Mouse (Mus musculus): ENCODE data around the gene Odf3l1. TPM values are rescaled to one million over a fixed set of nuclear protein-coding genes. Genes with fewer than 3 reads are reported as not detected.

Gene Odf3l1
- polyA plus RNA-seq, 1 experiment from 2014 or later = not detected

DNA sequence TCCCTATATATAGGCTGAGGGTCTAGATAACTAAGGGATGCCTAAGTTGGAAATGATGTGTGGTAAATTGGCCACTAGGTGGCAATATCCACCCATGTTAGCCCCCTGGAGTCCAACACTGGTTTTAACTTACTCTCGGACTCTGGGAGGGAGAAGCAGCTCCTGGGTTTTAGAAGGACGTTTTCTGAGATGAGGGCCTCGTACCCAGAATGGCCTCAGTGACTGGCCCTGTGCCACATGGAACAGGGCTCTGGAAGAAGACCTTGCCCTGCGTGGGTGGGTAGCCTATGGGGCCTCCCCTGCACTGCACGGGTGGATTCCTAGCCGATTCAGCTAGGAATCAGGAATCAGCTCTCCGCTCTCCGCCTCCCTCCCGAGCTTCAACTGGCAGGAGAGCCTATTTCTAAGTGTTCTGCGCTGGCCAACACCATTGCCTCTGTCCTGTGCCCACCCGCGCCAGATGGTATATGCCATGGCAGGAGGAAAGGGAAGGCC lies 27.1 kb upstream of the Odf3l1 start:
- H3K4me3 ChIP-seq = peak overlapping the region; percentile 28

DNA sequence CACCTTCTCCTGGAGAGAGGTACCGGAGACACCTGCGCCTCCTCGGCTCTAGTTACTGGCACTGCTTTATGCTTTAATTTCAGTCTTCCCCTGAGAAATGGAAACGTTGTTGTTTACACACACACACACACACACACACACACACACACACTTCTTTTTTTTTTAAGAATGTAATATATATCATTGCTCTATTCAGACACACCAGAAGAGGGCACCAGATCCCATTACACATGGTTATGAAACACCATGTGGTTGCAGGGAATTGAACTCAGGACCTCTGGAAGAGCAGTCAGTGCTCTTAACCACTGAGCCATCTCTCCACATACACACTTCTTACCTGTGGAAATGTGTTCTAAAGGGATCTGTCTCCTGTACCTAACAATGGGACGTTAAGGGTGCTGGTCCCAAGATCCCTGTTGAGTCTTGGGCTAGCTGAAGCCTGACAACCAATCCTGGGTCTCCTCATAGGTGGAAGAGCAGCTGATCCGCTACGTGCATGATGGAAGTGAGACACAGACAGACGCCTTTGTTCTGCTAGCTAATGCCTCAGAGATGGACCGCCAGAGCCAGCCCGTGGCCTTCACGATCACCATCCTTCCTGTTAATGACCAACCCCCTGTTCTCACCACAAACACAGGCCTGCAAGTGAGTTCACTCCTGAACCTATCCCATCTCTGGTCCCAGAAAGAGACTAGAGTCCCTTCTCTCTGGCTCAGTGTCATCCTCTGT lies 26.2 kb upstream of the Odf3l1 start:
- no peak for DNase-seq (ENCODE audit: extremely low spot score, low spot score)
- peak overlapping the region; percentile 48 for H3K4me3 ChIP-seq
- WGBS = 78% methylated on average over 11 of the region's 11 CpGs
- H3K27ac ChIP-seq = no peak overlapping the region
- no peaks in the 10 kb centered on the region for H3K9me3 ChIP-seq
- H3K4me1 ChIP-seq = peaks cover 24% of the 10 kb centered on the region
- no peaks in the 10 kb centered on the region for H3K36me3 ChIP-seq (replicated peaks)
- H3K27me3 ChIP-seq (ENCODE audit: poor library complexity, severe bottlenecking) = peaks cover 30% of the 10 kb centered on the region

More for the DNA sequence above, 27.1 kb upstream of the Odf3l1 start:
- 35% methylated on average over 12 of the region's 12 CpGs for WGBS
- H3K4me1 ChIP-seq = peaks cover 24% of the 10 kb centered on the region
- H3K27ac ChIP-seq = peak overlapping the region; percentile 42
- H3K9me3 ChIP-seq = no peaks in the 10 kb centered on the region
- H3K27me3 ChIP-seq (ENCODE audit: poor library complexity, severe bottlenecking) = peaks cover 30% of the 10 kb centered on the region
- peak; percentile 71 for DNase-seq (ENCODE audit: extremely low spot score, low spot score)
- no peaks in the 10 kb centered on the region for H3K36me3 ChIP-seq (replicated peaks)

DNA sequence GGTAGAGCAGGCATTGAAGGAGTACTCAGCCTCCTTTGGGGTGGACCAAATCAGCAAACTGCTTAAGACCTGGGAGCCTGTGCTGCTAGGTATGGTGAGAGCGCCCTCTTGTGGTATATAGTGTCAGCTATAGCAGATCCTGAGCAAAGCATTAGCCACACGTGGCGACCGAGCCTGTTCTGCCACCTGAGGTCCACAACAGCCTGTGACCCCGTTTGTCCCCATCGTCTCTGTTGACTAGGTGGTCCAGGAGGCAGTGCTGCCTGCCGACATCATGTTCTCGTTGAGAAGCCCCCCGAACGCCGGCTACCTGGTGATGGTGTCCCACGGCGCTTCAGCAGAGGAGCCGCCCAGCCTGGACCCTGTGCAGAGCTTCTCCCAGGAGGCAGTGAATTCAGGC lies 25.3 kb upstream of the Odf3l1 start:
- Histone ChIP-seq H3K27ac (0 out of 2 replicates have a peak overlapping the region, but pooled peaks have one; percentile 44), H3K9me3 (no peaks in the 10 kb centered on the region), H3K4me3 (peak overlapping the region; percentile 48), H3K27me3 (ENCODE audit: poor library complexity, severe bottlenecking) (peaks cover 30% of the 10 kb centered on the region), H3K4me1 (peaks cover 24% of the 10 kb centered on the region), H3K36me3 (replicated peaks) (no peaks in the 10 kb centered on the region)
- DNase-seq (ENCODE audit: extremely low spot score, low spot score) = peak; percentile 76
- 6% methylated on average over 14 of the region's 14 CpGs for WGBS

DNA sequence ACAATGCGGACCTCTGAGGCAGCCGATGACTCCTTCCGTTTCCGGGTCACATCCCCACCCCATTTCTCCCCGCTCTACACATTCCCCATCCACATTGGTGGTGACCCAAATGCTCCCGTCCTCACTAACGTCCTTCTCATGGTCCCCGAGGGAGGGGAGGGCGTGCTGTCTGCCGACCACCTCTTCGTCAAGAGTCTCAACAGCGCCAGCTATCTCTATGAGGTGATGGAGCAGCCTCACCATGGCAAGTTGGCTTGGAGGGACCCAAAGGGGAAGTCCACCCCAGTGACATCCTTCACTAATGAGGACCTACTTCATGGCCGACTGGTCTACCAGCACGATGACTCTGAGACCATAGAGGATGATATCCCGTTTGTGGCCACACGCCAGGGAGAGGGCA lies 23.1 kb upstream of the Odf3l1 start:
- H3K27me3 ChIP-seq (ENCODE audit: poor library complexity, severe bottlenecking) = peaks cover 22% of the 10 kb centered on the region
- no peak overlapping the region for H3K4me3 ChIP-seq
- H3K4me1 ChIP-seq = peaks cover 12% of the 10 kb centered on the region
- WGBS = 95% methylated on average over 16 of the region's 16 CpGs
- no peaks in the 10 kb centered on the region for H3K36me3 ChIP-seq (replicated peaks)
- H3K9me3 ChIP-seq = no peaks in the 10 kb centered on the region
- no peak overlapping the region for H3K27ac ChIP-seq
- DNase-seq (ENCODE audit: extremely low spot score, low spot score) = no peak

DNA sequence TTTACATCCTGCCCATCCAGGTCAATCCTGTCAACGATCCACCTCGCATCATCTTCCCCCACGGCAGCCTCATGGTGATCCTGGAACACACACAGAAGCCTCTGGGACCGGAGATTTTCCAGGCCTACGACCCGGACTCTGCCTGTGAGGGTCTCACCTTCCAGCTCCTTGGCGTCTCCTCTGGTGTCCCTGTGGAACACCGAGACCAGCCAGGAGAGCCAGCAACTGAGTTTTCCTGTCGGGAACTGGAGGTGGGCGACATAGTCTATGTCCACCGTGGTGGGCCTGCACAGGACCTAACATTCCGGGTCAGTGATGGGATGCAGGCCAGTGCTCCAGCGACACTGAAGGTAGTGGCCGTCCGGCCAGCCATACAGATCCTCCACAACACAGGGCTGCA lies 22.1 kb upstream of the Odf3l1 start:
- Histone ChIP-seq H3K27me3 (ENCODE audit: poor library complexity, severe bottlenecking) (peaks cover 13% of the 10 kb centered on the region), H3K4me3 (no peak overlapping the region), H3K36me3 (replicated peaks) (no peaks in the 10 kb centered on the region), H3K27ac (no peak overlapping the region), H3K9me3 (no peaks in the 10 kb centered on the region), H3K4me1 (peaks cover 12% of the 10 kb centered on the region)
- DNase-seq (ENCODE audit: extremely low spot score, low spot score) = no peak
- 92% methylated on average over 15 of the region's 15 CpGs for WGBS

DNA sequence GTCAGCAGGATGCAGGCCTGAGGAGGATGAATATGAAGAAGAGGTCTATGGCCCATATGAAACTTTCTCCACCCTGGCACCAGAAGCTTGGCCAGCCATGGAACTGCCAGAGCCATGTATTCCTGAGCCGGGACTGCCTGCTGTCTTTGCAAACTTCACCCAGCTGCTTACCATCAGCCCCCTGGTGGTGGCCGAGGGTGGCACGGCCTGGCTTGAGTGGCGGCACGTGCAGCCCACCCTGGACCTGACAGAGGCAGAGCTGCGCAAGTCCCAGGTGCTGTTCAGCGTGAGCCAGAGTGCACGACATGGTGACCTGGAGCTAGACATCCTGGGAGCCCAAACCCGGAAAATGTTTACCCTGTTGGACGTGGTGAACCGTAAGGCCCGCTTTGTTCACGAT lies 21.6 kb upstream of the Odf3l1 start:
- DNase-seq (ENCODE audit: extremely low spot score, low spot score) = no peak
- peaks cover 13% of the 10 kb centered on the region for H3K4me1 ChIP-seq
- H3K36me3 ChIP-seq (replicated peaks) = no peaks in the 10 kb centered on the region
- WGBS = 66% methylated on average over 13 of the region's 13 CpGs
- peaks cover 13% of the 10 kb centered on the region for H3K27me3 ChIP-seq (ENCODE audit: poor library complexity, severe bottlenecking)
- H3K27ac ChIP-seq = no peak overlapping the region
- no peaks in the 10 kb centered on the region for H3K9me3 ChIP-seq
- no peak overlapping the region for H3K4me3 ChIP-seq

DNA sequence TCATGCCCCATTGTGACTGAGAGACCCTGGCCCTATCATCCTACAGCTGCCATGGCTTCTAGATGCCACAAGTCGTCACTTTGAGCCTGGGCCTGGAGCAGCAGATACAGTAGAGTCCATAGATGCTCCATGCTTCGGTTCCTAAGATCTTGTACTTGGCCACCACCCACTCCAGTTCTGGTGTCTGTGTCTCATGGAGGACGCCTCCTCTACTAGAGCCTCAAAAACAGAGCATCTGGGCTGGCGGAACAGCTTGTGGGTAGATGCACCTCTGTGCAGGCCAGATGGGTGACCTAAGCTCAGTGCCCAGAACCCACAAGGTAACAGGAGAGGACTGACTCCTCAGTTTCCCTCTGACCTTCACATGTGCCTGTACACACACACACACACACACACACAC lies 19.8 kb upstream of the Odf3l1 start:
- Histone ChIP-seq H3K27me3 (ENCODE audit: poor library complexity, severe bottlenecking) (no peaks in the 10 kb centered on the region), H3K4me3 (no peak overlapping the region), H3K4me1 (peaks cover 8% of the 10 kb centered on the region), H3K9me3 (no peaks in the 10 kb centered on the region), H3K27ac (no peak overlapping the region), H3K36me3 (replicated peaks) (no peaks in the 10 kb centered on the region)
- no peak for DNase-seq (ENCODE audit: extremely low spot score, low spot score)
- 76% methylated on average over 4 of the region's 4 CpGs for WGBS

DNA sequence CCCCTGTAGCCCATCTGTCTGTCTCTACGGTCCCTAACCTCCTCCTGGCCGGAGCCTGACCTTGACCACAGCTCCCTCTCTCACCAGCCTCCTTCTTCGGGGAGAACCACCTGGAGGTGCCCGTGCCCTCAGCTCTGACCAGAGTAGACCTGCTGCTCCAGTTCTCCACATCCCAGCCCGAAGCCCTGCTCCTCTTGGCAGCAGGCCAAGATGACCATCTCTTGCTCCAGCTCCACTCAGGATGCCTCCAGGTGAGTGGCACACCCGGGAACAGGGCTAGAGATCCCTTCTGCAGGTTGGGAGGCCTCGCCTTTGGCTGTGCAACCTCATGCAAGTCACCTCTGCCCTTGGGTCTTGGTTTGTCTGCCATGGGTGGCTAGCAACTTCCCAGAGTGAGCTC lies 19.0 kb upstream of the Odf3l1 start:
- Histone ChIP-seq H3K36me3 (replicated peaks) (no peaks in the 10 kb centered on the region), H3K4me1 (peaks cover 8% of the 10 kb centered on the region), H3K4me3 (no peak overlapping the region), H3K9me3 (no peaks in the 10 kb centered on the region), H3K27me3 (ENCODE audit: poor library complexity, severe bottlenecking) (no peaks in the 10 kb centered on the region), H3K27ac (no peak overlapping the region)
- 88% methylated on average over 7 of the region's 7 CpGs for WGBS
- DNase-seq (ENCODE audit: extremely low spot score, low spot score) = no peak

DNA sequence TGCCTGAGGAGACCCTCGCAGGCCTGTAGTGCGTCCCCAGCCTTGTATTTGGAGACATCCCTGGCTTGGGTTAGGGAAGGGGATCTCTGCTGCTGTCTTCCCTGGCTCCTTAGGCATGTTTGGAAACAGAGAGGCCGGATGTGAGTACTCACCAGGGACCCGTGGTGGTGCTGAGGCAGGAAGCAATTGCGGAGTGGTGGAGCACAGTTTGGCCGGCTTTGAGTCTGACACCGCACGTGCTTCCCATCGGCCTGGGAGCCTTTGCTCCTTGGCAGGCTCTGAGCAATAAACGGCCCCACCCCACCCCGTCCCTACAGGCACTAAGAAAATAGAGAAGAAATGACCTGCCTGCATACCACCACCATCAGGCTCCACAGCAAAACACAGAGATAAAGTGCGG lies 18.3 kb upstream of the Odf3l1 start:
- Histone ChIP-seq H3K36me3 (replicated peaks) (no peaks in the 10 kb centered on the region), H3K27ac (no peak overlapping the region), H3K4me3 (no peak overlapping the region), H3K9me3 (no peaks in the 10 kb centered on the region), H3K27me3 (ENCODE audit: poor library complexity, severe bottlenecking) (no peaks in the 10 kb centered on the region), H3K4me1 (peaks cover 8% of the 10 kb centered on the region)
- 86% methylated on average over 12 of the region's 12 CpGs for WGBS
- DNase-seq (ENCODE audit: extremely low spot score, low spot score) = no peak

DNA sequence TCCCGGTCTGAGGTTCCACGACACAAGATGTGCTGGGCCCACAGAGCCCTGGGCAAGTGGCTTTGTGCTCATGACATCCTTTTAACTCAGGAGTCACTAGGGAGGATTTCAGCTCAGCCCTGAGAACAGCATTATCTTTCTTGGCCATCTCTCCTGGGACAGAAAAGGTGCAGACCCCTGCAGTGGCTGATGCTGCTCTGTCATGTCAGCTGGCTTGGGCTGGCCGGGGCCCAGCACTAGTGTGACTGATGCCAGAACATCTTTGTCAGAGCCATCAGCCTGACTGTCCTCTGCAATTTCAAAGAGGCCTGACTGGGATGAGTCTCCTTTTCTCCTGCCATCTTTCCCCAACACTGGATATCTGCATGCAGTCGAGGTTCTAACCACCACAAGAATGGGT lies 17.8 kb upstream of the Odf3l1 start:
- Histone ChIP-seq H3K27me3 (ENCODE audit: poor library complexity, severe bottlenecking) (no peaks in the 10 kb centered on the region), H3K9me3 (no peaks in the 10 kb centered on the region), H3K36me3 (replicated peaks) (no peaks in the 10 kb centered on the region), H3K4me1 (peaks cover 8% of the 10 kb centered on the region), H3K27ac (no peak overlapping the region), H3K4me3 (no peak overlapping the region)
- 69% methylated on average over 4 of the region's 4 CpGs for WGBS
- DNase-seq (ENCODE audit: extremely low spot score, low spot score) = no peak

DNA sequence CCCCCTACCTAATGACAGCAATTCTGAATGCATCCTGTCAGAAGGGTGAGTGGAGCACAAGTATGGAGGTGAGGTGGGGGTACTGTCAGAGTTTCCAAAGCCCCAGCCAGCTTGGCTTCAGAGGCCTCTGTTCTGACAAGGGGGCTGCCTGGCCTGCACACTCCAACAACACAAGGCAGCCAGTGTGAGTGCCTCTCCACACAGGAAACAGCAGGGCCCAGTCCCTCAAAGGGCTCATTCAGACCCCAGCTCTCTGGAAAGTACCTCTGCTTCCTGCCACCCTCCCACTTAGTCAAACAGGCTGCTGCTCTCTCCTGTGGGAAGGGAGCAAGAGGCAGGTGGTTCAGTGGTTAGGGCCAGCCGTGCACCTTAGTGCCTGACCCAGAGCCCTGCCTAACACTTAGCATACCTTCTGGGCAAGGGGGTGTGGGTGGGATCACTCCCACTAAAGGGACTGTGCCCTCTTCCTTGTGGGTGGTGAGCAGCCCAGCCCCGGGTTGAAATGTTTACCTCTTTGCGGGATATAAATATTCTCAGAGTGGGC lies 17.1 kb upstream of the Odf3l1 start:
- no peaks in the 10 kb centered on the region for H3K9me3 ChIP-seq
- H3K4me3 ChIP-seq = no peak overlapping the region
- H3K27me3 ChIP-seq (ENCODE audit: poor library complexity, severe bottlenecking) = no peaks in the 10 kb centered on the region
- H3K4me1 ChIP-seq = peaks cover 13% of the 10 kb centered on the region
- WGBS = 76% methylated on average over 3 of the region's 3 CpGs
- DNase-seq (ENCODE audit: extremely low spot score, low spot score) = no peak
- H3K27ac ChIP-seq = no peak overlapping the region
- H3K36me3 ChIP-seq (replicated peaks) = no peaks in the 10 kb centered on the region

DNA sequence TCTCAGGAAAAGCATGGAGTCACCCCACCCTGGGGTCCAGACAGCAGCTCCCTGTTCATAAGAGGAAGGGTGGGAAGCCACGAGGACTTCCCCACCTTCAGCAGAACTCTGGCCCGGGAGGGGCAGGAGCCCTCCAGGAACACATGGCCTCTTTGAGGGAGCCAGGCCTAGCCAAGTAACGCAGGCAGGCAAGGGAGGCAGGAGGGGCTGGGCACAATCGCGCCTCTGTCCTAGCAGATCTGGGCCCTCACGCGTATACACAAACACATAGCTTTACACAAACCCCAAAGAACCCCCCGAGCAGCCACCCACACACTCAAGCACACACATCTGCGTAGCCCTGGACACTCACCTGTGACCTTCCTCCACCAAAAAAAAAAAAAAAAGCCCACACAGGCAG lies 16.3 kb upstream of the Odf3l1 start:
- no peaks in the 10 kb centered on the region for H3K27me3 ChIP-seq (ENCODE audit: poor library complexity, severe bottlenecking)
- H3K4me1 ChIP-seq = peaks cover 13% of the 10 kb centered on the region
- H3K36me3 ChIP-seq (replicated peaks) = no peaks in the 10 kb centered on the region
- no peaks in the 10 kb centered on the region for H3K9me3 ChIP-seq
- H3K27ac ChIP-seq = peak overlapping the region; percentile 25; the same call in 1 of the 2 replicates
- H3K4me3 ChIP-seq = no peak overlapping the region
- WGBS = 63% methylated on average over 9 of the region's 9 CpGs
- DNase-seq (ENCODE audit: extremely low spot score, low spot score) = no peak

DNA sequence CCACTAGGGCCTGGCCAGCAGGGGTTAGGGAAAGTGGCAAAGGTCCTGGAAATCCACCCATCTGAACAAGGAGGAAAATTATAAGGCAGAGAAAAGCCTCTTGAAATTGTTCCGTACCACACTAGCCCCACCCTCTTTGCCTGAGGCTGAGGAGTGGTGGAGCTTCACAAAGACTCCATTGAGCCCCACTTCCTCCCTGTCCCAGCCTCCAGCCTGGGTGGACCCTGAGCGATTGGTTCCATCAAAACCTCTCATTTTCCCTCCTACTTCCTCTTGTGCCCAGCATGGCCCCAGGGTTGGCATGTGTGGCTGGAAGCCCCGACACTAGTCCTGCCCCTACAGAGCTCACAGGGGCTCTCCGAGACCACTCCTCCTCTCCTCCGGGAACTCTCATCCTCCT lies 12.8 kb upstream of the Odf3l1 start:
- no peaks in the 10 kb centered on the region for H3K36me3 ChIP-seq (replicated peaks)
- H3K27ac ChIP-seq = 0 out of 2 replicates have a peak overlapping the region, but pooled peaks have one; percentile 40
- no peaks in the 10 kb centered on the region for H3K27me3 ChIP-seq (ENCODE audit: poor library complexity, severe bottlenecking)
- WGBS = 75% methylated on average over 5 of the region's 5 CpGs
- peaks cover 13% of the 10 kb centered on the region for H3K4me1 ChIP-seq
- no peak for DNase-seq (ENCODE audit: extremely low spot score, low spot score)
- H3K4me3 ChIP-seq = no peak overlapping the region
- no peaks in the 10 kb centered on the region for H3K9me3 ChIP-seq

Measured in forebrain, embryonic 10.5 days (tissue).